Mouse (Mus musculus) bone marrow, adult 2 months (tissue): Measurements from ENCODE around the gene Ankrd12.

ENCODE experiments used
- CTCF ChIP-seq: fragments of 200-500 bp; IDR thresholded peaks from 2 replicates; pipeline ENCODE4 v1.5.1; 2011; ENCODE audit warnings: low read length, control low read depth; ENCODE audit not compliant: control insufficient read depth, insufficient read depth
- POLR2A ChIP-seq: fragments of 200-500 bp; IDR thresholded peaks from 2 replicates; pipeline ENCODE4 v1.6.1; 2011; ENCODE audit warnings: low read depth, mild to moderate bottlenecking, control low read depth, low read length, borderline replicate concordance; ENCODE audit not compliant: control insufficient read depth

- TF ChIP-seq POLR2A (no peak), CTCF (no peak)
Measured at GRCm38 (mm10) chr17:65930960-65931359, 145.9 kb downstream of the Ankrd12 start.
